Mouse (Mus musculus) spleen, adult 18-20 months (tissue): ENCODE data around the gene Ubqln1.
"Not testable (repeated sequence)": the region's sequence is repeated elsewhere in the genome, so short reads cannot be mapped to it uniquely, and the experiment has no call there.

ENCODE experiments used
- DNase-seq, 2 experiments: peaks; one replicate each; pipeline ENCODE4 v3.0.0; 2022; ENCODE audit warnings: mixed read lengths in 2 of 2

The Ubqln1 gene

GRCm38 (mm10) chr13:58149629-58150028, 65.8 kb downstream of the Ubqln1 start:
- DNase-seq, result no peak

- DNase-seq, result no peak
These were observed 66.4 kb downstream of the Ubqln1 start for GRCm38 (mm10) chr13:58149033-58149558.

DNA sequence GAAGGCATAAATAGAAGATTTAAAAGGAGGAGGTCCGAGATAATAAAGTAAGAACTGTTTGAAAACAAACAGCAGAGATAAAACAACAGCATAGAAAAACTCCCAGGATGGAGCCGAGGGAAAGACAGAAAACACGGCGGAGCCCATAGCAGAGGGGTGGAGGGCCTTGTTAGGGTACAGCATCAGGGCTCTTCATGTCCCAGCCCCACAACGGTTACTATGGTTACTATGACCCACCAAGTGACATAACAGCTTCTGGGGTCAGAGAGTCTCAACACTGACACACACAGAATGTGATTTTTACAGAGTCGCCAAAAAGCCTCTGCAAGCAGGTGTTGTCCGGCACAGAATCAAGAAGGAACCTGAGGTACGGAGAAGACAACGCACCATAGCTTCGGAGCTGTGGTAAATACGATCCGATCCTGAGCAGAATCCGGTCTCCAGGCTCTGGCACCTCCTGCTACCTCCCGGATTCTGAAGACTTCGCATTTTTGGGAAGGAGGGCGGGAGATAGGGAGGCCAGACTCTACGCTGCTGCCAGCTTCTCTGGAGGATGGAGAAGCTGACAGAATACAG, 67.1 kb downstream of the Ubqln1 start:
- DNase-seq, result no peak

- DNase-seq, result no peak
These were observed 67.7 kb downstream of the Ubqln1 start for GRCm38 (mm10) chr13:58147760-58148159.

DNA sequence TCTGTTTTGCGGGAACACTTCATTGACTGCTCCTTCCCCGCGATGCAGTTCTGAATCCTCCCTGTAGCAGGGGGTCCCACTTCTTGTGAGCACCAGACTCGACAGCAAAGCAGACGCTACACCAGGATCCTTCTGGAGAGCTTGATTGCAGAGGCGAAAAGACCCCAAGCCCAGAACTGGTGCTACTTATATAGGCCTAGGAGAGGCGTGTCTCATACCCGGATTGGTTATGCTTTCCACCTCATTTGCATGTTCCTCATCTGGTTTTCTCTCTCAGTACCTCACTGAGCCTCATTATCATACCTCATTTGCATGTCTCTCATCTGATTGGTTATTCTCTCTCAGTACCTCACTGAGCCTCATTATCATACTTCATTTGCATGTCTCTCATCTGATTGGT, 68.8 kb downstream of the Ubqln1 start:
- DNase-seq, result not testable (repeated sequence)

- no peak for DNase-seq
These were observed 83.8 kb downstream of the Ubqln1 start for GRCm38 (mm10) chr13:58131692-58132091.

DNA sequence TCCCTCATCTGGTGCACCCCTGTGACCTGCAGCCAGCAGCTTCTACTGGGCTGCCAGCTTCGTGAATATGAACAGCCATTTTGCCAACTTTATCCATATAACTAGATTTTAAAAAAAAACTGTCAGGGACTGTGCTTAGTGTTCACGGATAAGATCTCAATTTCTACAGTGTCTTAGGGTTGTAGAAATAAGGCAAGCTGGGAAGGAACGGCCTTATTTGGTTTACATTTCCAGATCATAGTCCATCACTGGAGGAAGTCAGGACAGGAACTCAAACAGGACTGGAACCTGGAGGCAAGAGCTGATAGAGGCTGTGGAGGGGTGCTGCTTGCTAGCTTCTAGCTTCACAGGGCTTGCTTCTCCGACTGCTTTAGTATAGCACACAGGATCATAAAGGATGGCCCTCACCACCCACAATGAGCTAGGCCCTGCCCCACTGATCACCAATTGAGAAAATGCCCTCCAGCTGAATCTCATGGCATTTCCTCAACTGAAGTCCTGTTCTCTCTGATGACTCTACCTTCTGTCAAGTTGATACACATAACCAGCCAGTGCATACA, 85.7 kb downstream of the Ubqln1 start:
- DNase-seq, result no peak

GRCm38 (mm10) chr13:58128768-58129671, 86.4 kb downstream of the Ubqln1 start:
- DNase-seq, result peak; percentile 88 to 91

DNA sequence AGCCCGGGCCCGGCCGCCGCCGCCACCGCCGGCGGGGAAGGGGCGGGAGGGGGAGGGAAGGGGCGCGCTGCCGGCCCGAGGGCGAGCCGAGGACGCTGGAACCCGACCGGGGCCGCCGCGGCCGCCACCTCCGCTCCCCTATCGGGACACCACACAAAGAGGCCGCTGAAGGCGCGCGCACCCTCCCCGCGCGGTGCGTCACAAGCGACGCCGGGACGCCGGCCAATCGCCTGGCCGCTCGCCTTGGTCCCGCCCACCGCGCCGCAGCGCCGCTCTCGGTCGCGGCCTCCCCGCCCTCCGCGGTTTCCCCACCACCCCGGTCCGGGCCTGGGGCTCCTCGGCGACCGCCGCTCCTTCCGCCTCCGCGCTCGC, 87.1 kb downstream of the Ubqln1 start, which contains the start of gene Hnrnpa0:
Gene Hnrnpa0 (minus strand): TSS at position 161 of the 372 bp plus-strand sequence.
- peak; percentile 90 to 95 for DNase-seq

GRCm38 (mm10) chr13:58127766-58128361, 87.6 kb downstream of the Ubqln1 start:
- DNase-seq, result peak in 1 of 2 experiments; percentile 75

- peak in 1 of 2 experiments; percentile 27 for DNase-seq
These were observed 88.3 kb downstream of the Ubqln1 start for GRCm38 (mm10) chr13:58126862-58127765.
